Mouse (Mus musculus) heart, embryonic 16.5 days (tissue): ENCODE data around the gene Slc9a9. TPM values are rescaled to one million over a fixed set of nuclear protein-coding genes. Genes with fewer than 3 reads are reported as not detected.

ENCODE experiments used
- ATAC-seq: fragments of 200-750 bp; cut with Nextera tagmentation; replicated peaks from 2 replicates; pipeline ENCODE4 v1.8.0; 2017; ENCODE audit warnings: moderate number of reproducible peaks; ENCODE audit not compliant: insufficient read depth, low FRiP score; ENCODE audit errors: extremely low read depth
- H3K27ac ChIP-seq: fragments of 300-500 bp; sonication (generic); 2 replicates; pipeline ENCODE4 v1.5.1; 2014; ENCODE audit warnings: mild to moderate bottlenecking, low read length, control low read depth, moderate library complexity
- H3K27me3 ChIP-seq: fragments of 300-500 bp; sonication (generic); 2 replicates; pipeline ENCODE4 v1.6.1; 2014; ENCODE audit warnings: low read length, mixed read lengths; ENCODE audit not compliant: control insufficient read depth, insufficient read depth
- H3K36me3 ChIP-seq: fragments of 300-500 bp; sonication (generic); 2 replicates; pipeline ENCODE4 v1.6.1; 2014; ENCODE audit not compliant: control insufficient read depth, insufficient read depth
- H3K4me1 ChIP-seq: fragments of 300-500 bp; sonication (generic); 2 replicates; pipeline ENCODE4 v1.6.1; 2014; ENCODE audit warnings: low read length, mixed read lengths; ENCODE audit not compliant: control insufficient read depth, insufficient read depth
- H3K4me2 ChIP-seq: fragments of 300-500 bp; sonication (generic); 2 replicates; pipeline ENCODE4 v1.6.1; 2014; ENCODE audit warnings: low read depth, mild to moderate bottlenecking, control low read depth, low read length
- H3K4me3 ChIP-seq: fragments of 300-500 bp; sonication (generic); 2 replicates; pipeline ENCODE4 v1.5.1; 2014; ENCODE audit warnings: mild to moderate bottlenecking, control low read depth, low read length
- H3K9ac ChIP-seq: fragments of 300-500 bp; sonication (generic); 2 replicates; pipeline ENCODE4 v1.6.1; 2014; ENCODE audit warnings: low read length, control low read depth
- H3K9me3 ChIP-seq: fragments of 300-500 bp; sonication (generic); replicated peaks from 2 replicates; pipeline ENCODE4 v1.6.1; 2016; ENCODE audit warnings: low read length; ENCODE audit not compliant: control insufficient read depth
- WGBS: fragments of 180-500 bp; shearing (Covaris S2); extraction: QIAGEN DNeasy Blood & Tissue Kit; methylation state at CpG from one replicate; pipeline ENCODE4 v1.1.7; 2014; 5-methylcytosine and 5-hydroxymethylcytosine counted together
- polyA plus RNA-seq: library from polyadenylated mRNA; unstranded; fragments of >200 nt; fragmentation: Nextera tagmentation; extraction: Ambion mirVana; gene quantifications from 2 replicates; pipeline ENCODE4 v1.2.1, GENCODE M21; 2015

Gene Slc9a9
- polyA plus RNA-seq, 1 experiment from 2014 or later = 6.3 TPM

- H3K4me2 ChIP-seq = no peak overlapping the region
These were observed 397.3 kb downstream of the Slc9a9 start for GRCm38 (mm10) chr9:95067037-95067436.

GRCm38 (mm10) chr9:95068466-95068865, 398.8 kb downstream of the Slc9a9 start:
- Histone ChIP-seq H3K4me3 (no peak overlapping the region), H3K9me3 (no peaks in the 10 kb centered on the region), H3K4me1 (0 out of 2 replicates have a peak, but pooled peaks cover 2% of the 10 kb centered on the region), H3K27me3 (no peaks in the 10 kb centered on the region), H3K9ac (no peak overlapping the region), H3K36me3 (no peaks in the 10 kb centered on the region), H3K27ac (no peak overlapping the region), H3K4me2 (no peak overlapping the region)
- WGBS = 81% methylated on average over 2 of the region's 2 CpGs
- no peak for ATAC-seq

More at GRCm38 (mm10) chr9:95067037-95067436, 397.3 kb downstream of the Slc9a9 start:
- Histone ChIP-seq H3K4me3 (no peak overlapping the region), H3K4me1 (0 out of 2 replicates have a peak, but pooled peaks cover 2% of the 10 kb centered on the region), H3K9me3 (no peaks in the 10 kb centered on the region), H3K36me3 (no peaks in the 10 kb centered on the region), H3K27me3 (no peaks in the 10 kb centered on the region), H3K9ac (no peak overlapping the region), H3K27ac (no peak overlapping the region)
- WGBS = 59% methylated on average over 3 of the region's 3 CpGs
- no peak for ATAC-seq

- Histone ChIP-seq H3K36me3 (no peaks in the 10 kb centered on the region), H3K27me3 (no peaks in the 10 kb centered on the region), H3K4me3 (no peak overlapping the region), H3K9me3 (no peaks in the 10 kb centered on the region), H3K4me2 (no peak overlapping the region), H3K27ac (no peak overlapping the region), H3K9ac (no peak overlapping the region), H3K4me1 (0 out of 2 replicates have a peak, but pooled peaks cover 2% of the 10 kb centered on the region)
- WGBS = 74% methylated on average over 13 of the region's 13 CpGs
- ATAC-seq = no peak
These were observed 401.3 kb downstream of the Slc9a9 start for GRCm38 (mm10) chr9:95070832-95071519.

GRCm38 (mm10) chr9:95072450-95072955, 402.8 kb downstream of the Slc9a9 start:
- Histone ChIP-seq H3K4me1 (0 out of 2 replicates have a peak, but pooled peaks cover 2% of the 10 kb centered on the region), H3K9ac (no peak overlapping the region), H3K4me2 (peak overlapping the region; percentile 29), H3K27ac (peak overlapping the region; percentile 61), H3K9me3 (no peaks in the 10 kb centered on the region), H3K4me3 (no peak overlapping the region), H3K27me3 (no peaks in the 10 kb centered on the region), H3K36me3 (no peaks in the 10 kb centered on the region)
- ATAC-seq = peak; percentile 73; the same call in 1 of the 2 replicates
- 66% methylated on average over 14 of the region's 14 CpGs for WGBS

GRCm38 (mm10) chr9:95073691-95074090, 404.0 kb downstream of the Slc9a9 start:
- Histone ChIP-seq H3K27me3 (no peaks in the 10 kb centered on the region), H3K4me3 (no peak overlapping the region), H3K9me3 (no peaks in the 10 kb centered on the region), H3K36me3 (no peaks in the 10 kb centered on the region), H3K9ac (no peak overlapping the region), H3K4me1 (0 out of 2 replicates have a peak, but pooled peaks cover 2% of the 10 kb centered on the region), H3K4me2 (no peak overlapping the region), H3K27ac (no peak overlapping the region)
- no peak for ATAC-seq
- WGBS = 57% methylated on average over 8 of the region's 8 CpGs

- ATAC-seq = no peak
- no peak overlapping the region for H3K9ac ChIP-seq
- no peaks in the 10 kb centered on the region for H3K9me3 ChIP-seq
- no peak overlapping the region for H3K4me2 ChIP-seq
- 54% methylated on average over 12 of the region's 12 CpGs for WGBS
- no peak overlapping the region for H3K4me3 ChIP-seq
- H3K27me3 ChIP-seq = no peaks in the 10 kb centered on the region
- H3K27ac ChIP-seq = no peak overlapping the region
- H3K36me3 ChIP-seq = no peaks in the 10 kb centered on the region
- H3K4me1 ChIP-seq = 0 out of 2 replicates have a peak, but pooled peaks cover 2% of the 10 kb centered on the region
These were observed 406.1 kb downstream of the Slc9a9 start for GRCm38 (mm10) chr9:95075856-95076255.

- Histone ChIP-seq H3K27me3 (no peaks in the 10 kb centered on the region), H3K36me3 (no peaks in the 10 kb centered on the region), H3K27ac (no peak overlapping the region), H3K9me3 (no peaks in the 10 kb centered on the region), H3K4me2 (no peak overlapping the region), H3K4me1 (no peaks in the 10 kb centered on the region), H3K9ac (no peak overlapping the region), H3K4me3 (no peak overlapping the region)
- no peak for ATAC-seq
- 88% methylated on average over 5 of the region's 5 CpGs for WGBS
These were observed 408.2 kb downstream of the Slc9a9 start for GRCm38 (mm10) chr9:95077938-95078337.

GRCm38 (mm10) chr9:95078626-95079025, 408.9 kb downstream of the Slc9a9 start:
- Histone ChIP-seq H3K36me3 (no peaks in the 10 kb centered on the region), H3K27ac (no peak overlapping the region), H3K9me3 (no peaks in the 10 kb centered on the region), H3K4me1 (no peaks in the 10 kb centered on the region), H3K9ac (no peak overlapping the region), H3K4me3 (no peak overlapping the region), H3K4me2 (no peak overlapping the region), H3K27me3 (no peaks in the 10 kb centered on the region)
- WGBS = 64% methylated on average over 3 of the region's 3 CpGs
- no peak for ATAC-seq

- H3K4me3 ChIP-seq = no peak overlapping the region
- no peaks in the 10 kb centered on the region for H3K9me3 ChIP-seq
- no peaks in the 10 kb centered on the region for H3K4me1 ChIP-seq
- no peaks in the 10 kb centered on the region for H3K27me3 ChIP-seq
- H3K27ac ChIP-seq = no peak overlapping the region
- H3K4me2 ChIP-seq = no peak overlapping the region
- no peak for ATAC-seq
- no peaks in the 10 kb centered on the region for H3K36me3 ChIP-seq
- no peak overlapping the region for H3K9ac ChIP-seq
These were observed 410.2 kb downstream of the Slc9a9 start for GRCm38 (mm10) chr9:95079951-95080350.
